Mouse (Mus musculus) kidney, embryonic 16.5 days (tissue): Measurements from ENCODE around the gene Pmp22. TPM values are rescaled to one million over a fixed set of nuclear protein-coding genes. Genes with fewer than 3 reads are reported as not detected.

ENCODE experiments used
- ATAC-seq: fragments of 200-750 bp; cut with Nextera tagmentation; 2 replicates; pipeline ENCODE4 v1.8.0; 2017; ENCODE audit warnings: moderate TSS enrichment; ENCODE audit not compliant: low FRiP score, low TSS enrichment
- H3K27ac ChIP-seq: fragments of 300-500 bp; sonication (generic); 2 replicates; pipeline ENCODE4 v1.5.1; 2014; ENCODE audit warnings: low read length
- H3K27me3 ChIP-seq: fragments of 300-500 bp; sonication (generic); 2 replicates; pipeline ENCODE4 v1.6.1; 2014; ENCODE audit warnings: low read length, control low read depth, mixed read lengths; ENCODE audit not compliant: insufficient read depth
- H3K36me3 ChIP-seq: fragments of 300-500 bp; sonication (generic); 2 replicates; pipeline ENCODE4 v1.6.1; 2014; ENCODE audit warnings: low read length, control low read depth, mixed read lengths; ENCODE audit not compliant: insufficient read depth
- H3K4me1 ChIP-seq: fragments of 300-500 bp; sonication (generic); 2 replicates; pipeline ENCODE4 v1.6.1; 2014; ENCODE audit warnings: low read length, control low read depth, mixed read lengths; ENCODE audit not compliant: insufficient read depth
- H3K4me2 ChIP-seq: fragments of 300-500 bp; sonication (generic); replicated peaks from 2 replicates; pipeline ENCODE4 v1.6.1; 2014; ENCODE audit warnings: low read depth, low read length
- H3K4me3 ChIP-seq: fragments of 300-500 bp; sonication (generic); 2 replicates; pipeline ENCODE4 v1.5.1; 2014; ENCODE audit warnings: mild to moderate bottlenecking, low read length
- H3K9ac ChIP-seq: fragments of 300-500 bp; sonication (generic); replicated peaks from 2 replicates; pipeline ENCODE4 v1.6.1; 2014; ENCODE audit warnings: low read length
- H3K9me3 ChIP-seq: fragments of 300-500 bp; sonication (generic); 2 replicates; pipeline ENCODE4 v1.6.1; 2016; ENCODE audit warnings: low read length, control low read depth
- WGBS: fragments of 180-500 bp; shearing (Covaris S2); extraction: QIAGEN DNeasy Blood & Tissue Kit; methylation state at CpG from one replicate; pipeline ENCODE4 v1.1.7; 2014; 5-methylcytosine and 5-hydroxymethylcytosine counted together
- polyA plus RNA-seq: library from polyadenylated mRNA; unstranded; fragments of >200 nt; fragmentation: Nextera tagmentation; extraction: Ambion mirVana; gene quantifications from 2 replicates; pipeline ENCODE4 v1.2.1, GENCODE M21; 2015

Gene Pmp22
- polyA plus RNA-seq, 1 experiment from 2014 or later: 130 TPM

GRCm38 (mm10) chr11:63167826-63168225, 39.0 kb downstream of the Pmp22 start:
- ATAC-seq: no peak
- Histone ChIP-seq H3K4me3 (no peak overlapping the region), H3K9ac (no peak overlapping the region), H3K27me3 (no peaks in the 10 kb centered on the region), H3K9me3 (no peaks in the 10 kb centered on the region), H3K4me2 (no peak overlapping the region), H3K4me1 (peaks cover 11% of the 10 kb centered on the region), H3K36me3 (no peaks in the 10 kb centered on the region), H3K27ac (no peak overlapping the region)
- WGBS: 69% methylated on average over 4 of the region's 4 CpGs

DNA sequence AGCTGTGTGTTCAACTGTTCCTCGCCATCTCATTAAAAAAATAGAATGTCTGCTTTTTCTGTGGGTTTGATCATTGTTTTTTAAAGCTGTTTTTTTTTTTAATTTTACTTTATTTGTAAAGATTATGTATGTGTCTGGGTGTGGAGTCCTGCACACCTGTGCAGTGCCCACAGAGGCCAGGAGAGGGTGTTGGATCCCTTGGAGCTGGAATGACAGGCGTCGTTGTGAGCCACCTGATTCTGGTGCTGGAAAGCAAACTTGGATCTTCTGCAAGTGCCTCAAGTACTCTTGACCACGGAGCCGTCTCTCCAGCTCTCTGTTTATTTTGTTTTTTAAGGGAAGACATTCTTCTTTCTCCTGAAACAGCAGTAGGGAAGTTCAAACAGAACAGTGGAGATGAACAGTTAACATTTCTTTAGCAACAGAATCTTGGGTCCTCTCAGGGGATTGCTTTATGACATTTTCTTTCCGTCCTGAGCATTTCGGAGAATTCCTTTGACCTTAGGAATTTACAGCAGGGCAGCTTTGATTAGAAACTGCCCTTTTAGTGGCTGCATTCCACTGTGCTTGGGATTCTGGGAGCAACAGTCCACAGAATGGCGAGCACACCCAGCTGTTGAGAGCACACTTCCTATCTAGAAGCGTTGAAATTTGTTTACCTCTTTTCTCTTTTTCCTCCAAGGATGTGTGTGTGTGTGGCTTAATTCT, 39.9 kb downstream of the Pmp22 start:
- Histone ChIP-seq H3K9ac (no peak overlapping the region), H3K4me1 (peaks cover 11% of the 10 kb centered on the region), H3K4me3 (no peak overlapping the region), H3K27me3 (no peaks in the 10 kb centered on the region), H3K4me2 (no peak overlapping the region), H3K9me3 (no peaks in the 10 kb centered on the region), H3K27ac (peak overlapping the region; percentile 63), H3K36me3 (no peaks in the 10 kb centered on the region)
- no peak; the same call in 1 of the 2 replicates for ATAC-seq
- WGBS: 18% methylated on average over 9 of the region's 9 CpGs

- H3K9me3 ChIP-seq: no peaks in the 10 kb centered on the region
- 24% methylated on average over 1 of the region's 1 CpGs for WGBS
- no peak for ATAC-seq
Observed at GRCm38 (mm10) chr11:63171977-63172376, 43.2 kb downstream of the Pmp22 start.

GRCm38 (mm10) chr11:63173604-63174003, 44.8 kb downstream of the Pmp22 start:
- Histone ChIP-seq H3K4me2 (no peak overlapping the region), H3K27ac (no peak overlapping the region), H3K9ac (no peak overlapping the region), H3K4me1 (peaks cover 9% of the 10 kb centered on the region), H3K4me3 (no peak overlapping the region), H3K36me3 (no peaks in the 10 kb centered on the region), H3K9me3 (no peaks in the 10 kb centered on the region), H3K27me3 (no peaks in the 10 kb centered on the region)
- WGBS: 81% methylated on average over 5 of the region's 5 CpGs
- no peak for ATAC-seq

More at GRCm38 (mm10) chr11:63171977-63172376, 43.2 kb downstream of the Pmp22 start:
- Histone ChIP-seq H3K27me3 (no peaks in the 10 kb centered on the region), H3K36me3 (no peaks in the 10 kb centered on the region), H3K4me2 (no peak overlapping the region), H3K4me3 (no peak overlapping the region), H3K4me1 (peaks cover 11% of the 10 kb centered on the region), H3K9ac (no peak overlapping the region), H3K27ac (no peak overlapping the region)

GRCm38 (mm10) chr11:63175302-63175701, 46.5 kb downstream of the Pmp22 start:
- H3K4me3 ChIP-seq: no peak overlapping the region
- no peaks in the 10 kb centered on the region for H3K9me3 ChIP-seq
- no peaks in the 10 kb centered on the region for H3K36me3 ChIP-seq
- no peak overlapping the region for H3K27ac ChIP-seq
- H3K27me3 ChIP-seq: no peaks in the 10 kb centered on the region
- ATAC-seq: no peak
- H3K4me2 ChIP-seq: no peak overlapping the region
- H3K4me1 ChIP-seq: no peaks in the 10 kb centered on the region
- WGBS: 39% methylated on average over 3 of the region's 3 CpGs
- no peak overlapping the region for H3K9ac ChIP-seq

DNA sequence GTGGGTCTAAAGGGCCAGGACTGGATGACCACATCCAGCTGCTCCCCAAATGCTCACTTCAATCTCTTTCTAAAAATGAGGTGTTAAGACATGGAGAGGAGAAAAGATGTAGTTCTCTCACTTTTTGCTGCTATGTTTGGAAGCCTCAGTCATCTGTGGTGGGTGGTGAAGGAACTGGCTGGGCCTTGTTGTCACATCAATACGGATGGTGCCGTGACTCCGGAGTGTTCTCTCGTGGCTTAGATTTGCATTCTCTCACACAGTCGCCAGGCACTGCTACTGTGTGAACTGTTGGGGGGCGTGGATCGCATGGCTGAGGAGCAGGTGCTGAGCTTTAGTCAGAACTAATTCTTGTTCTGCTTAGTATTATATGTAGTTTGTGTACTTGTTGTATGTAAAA, 47.6 kb downstream of the Pmp22 start:
- no peak for ATAC-seq
- 83% methylated on average over 7 of the region's 7 CpGs for WGBS
- H3K4me1 ChIP-seq: no peaks in the 10 kb centered on the region

DNA sequence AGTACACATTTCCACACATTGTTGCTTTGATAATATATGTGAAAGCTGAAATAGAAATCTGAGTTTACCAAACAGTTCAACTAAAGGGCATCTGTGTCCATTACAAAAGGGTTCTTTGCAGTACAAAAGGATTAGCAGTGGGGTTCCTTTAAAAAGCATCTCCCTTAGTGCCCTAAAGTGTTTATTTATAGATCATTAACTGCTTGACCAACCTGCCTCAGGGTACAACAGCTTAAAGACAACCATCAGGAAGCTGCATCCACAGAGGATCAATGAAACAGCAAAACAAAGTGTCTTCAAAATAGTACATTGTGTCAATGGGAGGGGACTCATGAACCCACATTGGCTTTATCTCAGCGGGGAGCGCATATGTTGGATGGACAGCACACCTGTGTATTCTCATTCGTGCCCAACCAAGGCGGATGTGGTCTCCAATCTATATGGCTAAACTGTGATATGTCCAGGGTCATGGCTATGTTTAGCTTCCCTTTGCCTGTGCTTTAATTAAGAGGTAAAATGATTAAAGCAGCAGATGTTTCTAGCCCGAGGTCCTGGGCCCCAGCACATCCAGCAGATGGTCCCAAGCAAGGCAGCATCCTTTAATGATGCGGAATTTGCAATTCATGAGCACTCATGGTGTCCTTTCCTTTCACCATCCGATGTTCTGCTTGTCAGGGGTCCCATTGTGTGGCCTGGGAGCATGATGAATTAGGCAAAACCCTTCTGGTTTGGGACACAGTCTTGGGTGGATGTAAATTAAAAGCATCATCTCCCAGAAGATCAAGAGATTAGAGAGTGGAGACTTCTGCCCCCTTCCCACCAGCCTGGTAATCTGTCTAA, 51.7 kb downstream of the Pmp22 start:
- no peak for ATAC-seq
- no peaks in the 10 kb centered on the region for H3K9me3 ChIP-seq
- H3K9ac ChIP-seq: no peak overlapping the region
- H3K4me1 ChIP-seq: no peaks in the 10 kb centered on the region
- H3K36me3 ChIP-seq: no peaks in the 10 kb centered on the region
- 66% methylated on average over 7 of the region's 7 CpGs for WGBS
- H3K27me3 ChIP-seq: no peaks in the 10 kb centered on the region
- H3K4me3 ChIP-seq: no peak overlapping the region
- H3K27ac ChIP-seq: no peak overlapping the region
- no peak overlapping the region for H3K4me2 ChIP-seq

More for the DNA sequence above, 47.6 kb downstream of the Pmp22 start:
- no peak overlapping the region for H3K27ac ChIP-seq
- H3K4me3 ChIP-seq: no peak overlapping the region
- no peaks in the 10 kb centered on the region for H3K27me3 ChIP-seq
- no peaks in the 10 kb centered on the region for H3K9me3 ChIP-seq
- H3K4me2 ChIP-seq: no peak overlapping the region
- no peak overlapping the region for H3K9ac ChIP-seq
- H3K36me3 ChIP-seq: no peaks in the 10 kb centered on the region

- no peaks in the 10 kb centered on the region for H3K27me3 ChIP-seq
- no peaks in the 10 kb centered on the region for H3K4me1 ChIP-seq
- H3K27ac ChIP-seq: no peak overlapping the region
- no peak overlapping the region for H3K4me3 ChIP-seq
- no peak for ATAC-seq
- no peak overlapping the region for H3K4me2 ChIP-seq
- H3K9ac ChIP-seq: no peak overlapping the region
- WGBS: 86% methylated on average over 7 of the region's 7 CpGs
- H3K9me3 ChIP-seq: no peaks in the 10 kb centered on the region
- H3K36me3 ChIP-seq: no peaks in the 10 kb centered on the region
Observed at GRCm38 (mm10) chr11:63188803-63189202, 60.0 kb downstream of the Pmp22 start.

- Histone ChIP-seq H3K4me2 (no peak overlapping the region), H3K27me3 (no peaks in the 10 kb centered on the region), H3K4me3 (no peak overlapping the region), H3K27ac (no peak overlapping the region), H3K9ac (no peak overlapping the region), H3K36me3 (no peaks in the 10 kb centered on the region), H3K9me3 (peaks cover 20% of the 10 kb centered on the region), H3K4me1 (no peaks in the 10 kb centered on the region)
- 52% methylated on average over 4 of the region's 4 CpGs for WGBS
- no peak for ATAC-seq
Observed at GRCm38 (mm10) chr11:63198070-63198469, 69.3 kb downstream of the Pmp22 start.

DNA sequence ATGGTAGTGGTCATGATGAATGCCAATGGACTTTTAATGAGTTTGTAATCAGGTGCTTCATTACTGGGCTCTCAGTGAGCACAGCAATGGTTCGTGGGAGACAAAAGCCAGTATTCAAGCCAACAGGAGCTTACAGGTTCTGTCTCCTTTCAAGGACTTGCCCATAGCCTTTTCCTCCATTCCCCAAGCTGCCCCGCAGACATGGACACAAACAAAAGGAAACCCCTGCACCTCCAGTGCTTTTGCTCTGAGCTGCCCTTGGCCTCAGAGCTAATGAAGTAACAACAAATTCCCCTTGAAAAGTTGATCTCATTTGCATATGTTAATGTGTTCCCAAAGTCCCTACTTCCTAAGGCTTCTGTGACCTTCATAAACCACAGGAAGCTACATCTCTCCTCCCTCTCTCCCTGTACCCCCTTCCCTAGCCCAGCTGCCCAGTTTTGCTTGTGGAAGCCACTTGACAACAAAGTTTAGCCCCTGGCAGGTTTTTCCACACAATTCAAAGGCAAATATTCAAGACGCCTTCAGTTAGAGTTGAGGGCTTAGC, 73.3 kb downstream of the Pmp22 start:
- H3K4me3 ChIP-seq: no peak overlapping the region
- no peak overlapping the region for H3K4me2 ChIP-seq
- no peak overlapping the region for H3K9ac ChIP-seq
- peaks cover 25% of the 10 kb centered on the region for H3K9me3 ChIP-seq
- H3K27me3 ChIP-seq: no peaks in the 10 kb centered on the region
- H3K4me1 ChIP-seq: no peaks in the 10 kb centered on the region
- H3K27ac ChIP-seq: no peak overlapping the region
- no peaks in the 10 kb centered on the region for H3K36me3 ChIP-seq
- 84% methylated on average over 3 of the region's 3 CpGs for WGBS
- ATAC-seq: no peak
